Mouse (Mus musculus): ENCODE measurements around the gene Wfdc5. TPM values are rescaled to one million over a fixed set of nuclear protein-coding genes. Genes with fewer than 3 reads are reported as not detected.

Gene Wfdc5
- polyA plus RNA-seq, 1 experiment from 2014 or later, result not detected

DNA sequence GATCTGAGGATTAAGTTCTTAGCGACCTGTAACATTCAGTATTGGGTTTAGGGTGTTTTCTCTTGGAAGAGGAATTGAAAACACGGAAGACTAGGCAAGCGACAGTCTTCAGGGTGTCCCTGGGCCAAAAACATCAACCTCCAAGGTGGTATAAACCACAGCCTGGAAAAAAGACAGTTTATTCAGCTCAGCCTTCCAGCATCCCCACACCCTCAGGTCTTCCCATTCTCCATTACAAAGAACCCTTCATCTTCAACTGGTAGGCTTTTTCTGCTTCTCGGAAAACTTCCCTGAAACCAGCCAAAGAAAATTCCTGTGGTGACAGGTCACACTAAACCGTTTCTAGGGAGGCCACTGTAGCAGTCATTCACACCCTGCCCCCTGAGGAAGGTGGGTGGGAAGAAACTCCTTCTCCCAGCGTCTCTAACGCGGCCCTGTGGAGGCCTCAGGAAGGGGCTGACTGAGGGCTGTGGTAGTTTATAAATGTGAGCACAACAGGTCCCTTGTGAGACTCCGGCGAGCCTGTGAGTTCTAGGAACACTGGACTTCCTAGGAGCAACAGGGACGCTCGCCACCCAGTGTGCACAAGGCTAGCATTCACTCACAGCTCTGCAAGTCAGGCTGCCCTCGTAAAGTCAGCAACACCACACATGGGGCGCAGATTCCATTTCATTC is 32.3 kb downstream of the Wfdc5 start:
- H3K36me3 ChIP-seq, result peaks cover 26% of the 10 kb centered on the region
- H3K27me3 ChIP-seq, result no peaks in the 10 kb centered on the region
- H3K9me3 ChIP-seq (replicated peaks), result no peaks in the 10 kb centered on the region
- no peak overlapping the region for H3K4me3 ChIP-seq
- ATAC-seq (replicated peaks; ENCODE audit: insufficient number of reproducible peaks, insufficient read depth, low FRiP score, low read depth), result no peak
- no peak overlapping the region for H3K27ac ChIP-seq
- H3K4me2 ChIP-seq, result no peak overlapping the region
- H3K9ac ChIP-seq, result no peak overlapping the region
- H3K4me1 ChIP-seq (replicated peaks), result peaks cover 9% of the 10 kb centered on the region
- 43% methylated on average over 14 of the region's 14 CpGs for WGBS

DNA sequence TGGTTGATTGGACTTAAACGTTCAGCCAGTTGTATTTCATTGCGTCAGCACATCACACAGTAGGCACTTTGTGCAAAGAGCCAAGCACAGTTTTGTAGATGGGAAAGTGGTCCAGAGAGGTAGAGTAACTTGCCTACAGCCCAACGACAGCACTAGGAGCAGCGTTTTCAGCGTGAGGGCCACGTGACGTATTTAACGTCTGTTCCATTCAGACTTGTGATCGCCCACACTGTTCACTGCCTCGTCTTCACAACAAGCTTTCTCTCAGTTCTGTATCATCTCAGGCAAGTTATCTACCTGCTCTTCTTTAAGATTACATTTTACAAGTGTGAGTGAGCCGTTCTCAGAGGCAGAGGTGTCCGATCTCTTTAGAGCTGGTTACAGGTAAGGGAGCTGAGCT is 36.0 kb downstream of the Wfdc5 start:
- no peak overlapping the region for H3K4me2 ChIP-seq
- H3K27ac ChIP-seq, result no peak overlapping the region
- H3K4me1 ChIP-seq (replicated peaks), result peaks cover 25% of the 10 kb centered on the region
- H3K4me3 ChIP-seq, result no peak overlapping the region
- H3K9ac ChIP-seq, result no peak overlapping the region
- H3K36me3 ChIP-seq, result 0 out of 2 replicates have a peak, but pooled peaks cover 1% of the 10 kb centered on the region
- WGBS, result 89% methylated on average over 12 of the region's 12 CpGs
- no peaks in the 10 kb centered on the region for H3K9me3 ChIP-seq (replicated peaks)
- no peaks in the 10 kb centered on the region for H3K27me3 ChIP-seq
- ATAC-seq (replicated peaks; ENCODE audit: insufficient number of reproducible peaks, insufficient read depth, low FRiP score, low read depth), result no peak

DNA sequence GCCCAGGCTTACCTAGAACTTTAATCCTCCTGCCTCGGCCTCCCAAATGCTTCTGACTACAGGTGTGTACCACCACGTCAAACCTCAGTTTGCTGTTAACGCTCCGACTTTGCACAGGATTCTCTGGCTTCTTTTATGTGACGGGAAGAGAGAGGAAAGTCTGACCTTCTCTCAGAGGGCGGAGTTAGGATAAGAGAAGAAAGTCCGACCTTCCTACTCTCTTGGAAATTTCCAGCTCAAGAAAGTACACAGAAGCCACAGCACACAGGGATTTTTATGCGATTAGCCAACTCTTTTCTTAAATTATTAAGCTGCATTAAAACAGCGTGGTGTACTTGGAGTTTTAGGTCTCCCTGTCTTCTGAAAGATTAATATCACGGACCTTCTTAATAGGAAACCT is 38.0 kb downstream of the Wfdc5 start:
- H3K9ac ChIP-seq, result no peak overlapping the region
- no peaks in the 10 kb centered on the region for H3K9me3 ChIP-seq (replicated peaks)
- H3K4me1 ChIP-seq (replicated peaks), result peaks cover 25% of the 10 kb centered on the region
- no peaks in the 10 kb centered on the region for H3K27me3 ChIP-seq
- H3K27ac ChIP-seq, result no peak overlapping the region
- no peak for ATAC-seq (replicated peaks; ENCODE audit: insufficient number of reproducible peaks, insufficient read depth, low FRiP score, low read depth)
- no peaks in the 10 kb centered on the region for H3K36me3 ChIP-seq
- no peak overlapping the region for H3K4me3 ChIP-seq
- H3K4me2 ChIP-seq, result no peak overlapping the region
- 75% methylated on average over 10 of the region's 10 CpGs for WGBS

GRCm38 (mm10) chr2:164144025-164144424 is 38.5 kb downstream of the Wfdc5 start:
- no peak for ATAC-seq (replicated peaks; ENCODE audit: insufficient number of reproducible peaks, insufficient read depth, low FRiP score, low read depth)
- Histone ChIP-seq H3K4me2 (no peak overlapping the region), H3K27ac (no peak overlapping the region), H3K36me3 (no peaks in the 10 kb centered on the region), H3K4me3 (no peak overlapping the region), H3K9ac (no peak overlapping the region), H3K9me3 (replicated peaks) (no peaks in the 10 kb centered on the region), H3K4me1 (replicated peaks) (peaks cover 25% of the 10 kb centered on the region), H3K27me3 (no peaks in the 10 kb centered on the region)
- 74% methylated on average over 6 of the region's 6 CpGs for WGBS

DNA sequence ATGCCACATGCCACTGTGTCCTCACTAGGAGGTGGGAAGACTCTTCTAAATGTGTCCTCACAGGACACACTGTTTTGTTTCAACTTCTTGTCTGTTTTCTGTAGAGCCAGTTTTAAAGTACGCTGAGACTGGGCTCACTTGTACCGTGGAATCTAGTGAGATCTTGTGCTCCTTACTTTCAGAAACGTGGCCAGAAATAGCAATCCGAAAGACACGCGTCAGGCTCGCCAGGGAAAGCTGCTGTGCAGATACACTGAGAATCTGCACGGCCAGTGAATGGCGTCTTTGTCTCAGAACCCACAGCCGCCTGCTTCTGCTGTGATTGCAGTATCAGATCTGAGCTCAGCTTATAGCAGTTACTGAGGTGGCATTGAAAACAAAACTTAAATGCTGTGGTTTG is 40.5 kb downstream of the Wfdc5 start:
- Histone ChIP-seq H3K4me2 (peak overlapping the region; percentile 34), H3K9ac (no peak overlapping the region), H3K27me3 (no peaks in the 10 kb centered on the region), H3K4me3 (0 out of 2 replicates have a peak overlapping the region, but pooled peaks have one; percentile 1), H3K27ac (peak overlapping the region; percentile 69), H3K36me3 (no peaks in the 10 kb centered on the region), H3K9me3 (replicated peaks) (no peaks in the 10 kb centered on the region), H3K4me1 (replicated peaks) (peaks cover 35% of the 10 kb centered on the region)
- ATAC-seq (replicated peaks; ENCODE audit: insufficient number of reproducible peaks, insufficient read depth, low FRiP score, low read depth), result 0 out of 2 replicates have a peak, but pooled peaks have one; percentile 31
- 18% methylated on average over 10 of the region's 10 CpGs for WGBS

DNA sequence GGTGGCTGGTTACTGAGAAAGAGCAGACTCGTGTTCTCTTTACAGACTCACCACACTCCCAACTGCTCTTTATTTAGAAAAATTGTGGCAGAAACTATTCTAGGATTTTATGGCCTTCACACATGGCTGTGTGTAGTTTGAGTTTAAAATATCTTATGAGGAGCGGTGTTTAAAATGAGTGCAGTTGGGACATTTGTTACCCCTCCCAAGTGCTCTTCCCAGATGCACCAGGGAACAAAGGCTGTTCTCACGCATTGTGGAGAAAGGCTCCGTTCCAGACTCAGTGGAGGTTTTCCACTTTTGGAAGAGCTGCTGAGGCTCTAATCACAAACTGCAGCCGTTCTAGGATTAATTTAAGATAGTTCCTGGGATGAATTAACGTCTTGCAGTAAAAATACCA is 44.8 kb downstream of the Wfdc5 start:
- peak overlapping the region; percentile 13; the same call in 1 of the 2 replicates for H3K27ac ChIP-seq
- H3K9ac ChIP-seq, result peak overlapping the region; percentile 15; the same call in 1 of the 2 replicates
- no peaks in the 10 kb centered on the region for H3K9me3 ChIP-seq (replicated peaks)
- no peaks in the 10 kb centered on the region for H3K36me3 ChIP-seq
- H3K4me2 ChIP-seq, result no peak overlapping the region
- no peaks in the 10 kb centered on the region for H3K27me3 ChIP-seq
- no peak overlapping the region for H3K4me3 ChIP-seq
- peaks cover 47% of the 10 kb centered on the region for H3K4me1 ChIP-seq (replicated peaks)
- ATAC-seq (replicated peaks; ENCODE audit: insufficient number of reproducible peaks, insufficient read depth, low FRiP score, low read depth), result no peak
- 41% methylated on average over 6 of the region's 6 CpGs for WGBS

DNA sequence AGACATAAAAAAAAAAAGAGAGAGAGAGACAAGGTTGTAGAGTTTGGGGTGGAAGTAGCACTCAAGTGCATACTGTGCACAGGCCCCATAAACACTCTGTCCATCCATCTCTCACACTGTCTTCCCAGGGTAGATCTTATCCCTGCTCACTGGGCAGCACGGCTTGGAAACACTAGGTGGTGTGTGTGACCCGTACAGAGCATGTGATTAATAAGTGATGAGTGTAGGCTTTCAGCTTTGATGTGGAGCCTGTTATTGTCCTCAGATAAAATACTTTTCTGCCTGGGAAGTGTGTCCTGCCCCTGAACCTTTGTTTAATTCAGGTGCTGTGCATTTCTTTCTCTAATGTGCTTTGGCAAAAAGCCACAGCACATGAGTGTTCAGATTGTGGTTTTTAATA is 46.1 kb downstream of the Wfdc5 start:
- H3K9me3 ChIP-seq (replicated peaks), result no peaks in the 10 kb centered on the region
- 0 out of 2 replicates have a peak overlapping the region, but pooled peaks have one; percentile 0 for H3K27ac ChIP-seq
- H3K9ac ChIP-seq, result no peak overlapping the region
- ATAC-seq (replicated peaks; ENCODE audit: insufficient number of reproducible peaks, insufficient read depth, low FRiP score, low read depth), result no peak
- no peak overlapping the region for H3K4me2 ChIP-seq
- no peak overlapping the region for H3K4me3 ChIP-seq
- no peaks in the 10 kb centered on the region for H3K36me3 ChIP-seq
- WGBS, result 20% methylated on average over 2 of the region's 2 CpGs
- H3K4me1 ChIP-seq (replicated peaks), result peaks cover 35% of the 10 kb centered on the region
- H3K27me3 ChIP-seq, result no peaks in the 10 kb centered on the region

DNA sequence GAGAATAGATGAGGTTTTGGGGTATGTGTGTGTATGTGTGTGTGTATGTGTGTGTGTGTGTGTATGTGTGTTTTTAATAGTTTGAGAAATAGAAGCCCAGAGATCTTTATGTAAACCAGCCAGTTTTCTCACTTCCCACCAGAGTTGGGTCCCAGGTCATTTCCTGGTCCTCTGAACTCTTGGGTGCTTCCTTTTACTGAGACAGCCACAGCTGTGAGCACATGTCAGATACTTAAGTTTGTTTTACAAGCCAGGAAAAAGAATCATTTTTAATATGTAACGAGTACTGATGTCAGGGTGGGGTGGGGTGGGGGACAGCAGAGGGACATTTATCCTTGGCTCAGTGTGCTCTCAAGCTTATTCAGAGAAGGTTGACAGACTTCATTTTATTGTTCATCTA is 47.2 kb downstream of the Wfdc5 start:
- no peaks in the 10 kb centered on the region for H3K36me3 ChIP-seq
- no peaks in the 10 kb centered on the region for H3K27me3 ChIP-seq
- H3K4me2 ChIP-seq, result no peak overlapping the region
- no peaks in the 10 kb centered on the region for H3K9me3 ChIP-seq (replicated peaks)
- WGBS, result 68% methylated on average over 1 of the region's 1 CpGs
- H3K4me1 ChIP-seq (replicated peaks), result peaks cover 32% of the 10 kb centered on the region
- H3K4me3 ChIP-seq, result no peak overlapping the region
- no peak for ATAC-seq (replicated peaks; ENCODE audit: insufficient number of reproducible peaks, insufficient read depth, low FRiP score, low read depth)
- 0 out of 2 replicates have a peak overlapping the region, but pooled peaks have one; percentile 0 for H3K27ac ChIP-seq
- no peak overlapping the region for H3K9ac ChIP-seq

DNA sequence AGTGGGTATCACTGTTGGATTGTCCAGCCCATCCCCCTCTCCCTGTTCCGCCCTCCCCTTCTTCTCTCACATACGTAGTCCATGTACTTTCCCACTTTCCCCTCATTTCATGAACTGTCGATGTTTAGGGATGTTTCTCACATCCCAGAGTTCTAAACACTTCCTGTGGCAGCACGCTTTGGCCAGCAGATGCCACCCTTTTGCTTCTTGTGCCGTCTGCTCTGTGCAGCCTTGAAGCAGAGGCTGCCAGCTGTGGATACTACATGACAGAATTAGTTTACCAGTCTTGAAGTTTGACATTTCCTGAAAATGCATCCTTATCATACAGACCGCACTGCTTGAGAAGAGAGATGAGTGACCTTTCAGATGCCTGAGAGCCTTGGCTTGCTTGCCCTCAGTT is 48.0 kb downstream of the Wfdc5 start:
- no peak for ATAC-seq (replicated peaks; ENCODE audit: insufficient number of reproducible peaks, insufficient read depth, low FRiP score, low read depth)
- H3K27ac ChIP-seq, result no peak overlapping the region
- H3K27me3 ChIP-seq, result no peaks in the 10 kb centered on the region
- no peaks in the 10 kb centered on the region for H3K36me3 ChIP-seq
- no peak overlapping the region for H3K4me3 ChIP-seq
- H3K4me2 ChIP-seq, result no peak overlapping the region
- H3K9ac ChIP-seq, result no peak overlapping the region
- H3K9me3 ChIP-seq (replicated peaks), result no peaks in the 10 kb centered on the region
- peaks cover 28% of the 10 kb centered on the region for H3K4me1 ChIP-seq (replicated peaks)
- WGBS, result 56% methylated on average over 6 of the region's 6 CpGs

DNA sequence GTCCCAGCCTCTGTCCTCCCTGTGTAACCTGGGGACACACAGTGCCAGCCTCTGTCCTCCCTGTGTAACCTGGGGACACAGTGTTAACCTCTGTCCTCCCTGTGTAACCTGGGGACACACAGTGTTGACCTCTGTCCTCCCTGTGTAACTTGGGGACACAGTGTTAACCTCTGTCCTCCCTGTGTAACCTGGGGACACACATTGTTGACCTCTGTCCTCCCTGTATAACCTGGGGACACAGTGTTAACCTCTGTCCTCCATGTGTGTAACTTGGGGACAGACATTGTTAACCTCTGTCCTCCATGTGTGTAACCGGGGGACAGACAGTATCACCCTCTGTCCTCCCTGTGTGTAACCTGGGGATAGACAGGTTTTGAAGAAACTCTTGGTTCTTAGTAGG is 51.0 kb downstream of the Wfdc5 start:
- Histone ChIP-seq H3K9ac (no peak overlapping the region), H3K4me1 (replicated peaks) (peaks cover 13% of the 10 kb centered on the region)
- 82% methylated on average over 1 of the region's 1 CpGs for WGBS

DNA sequence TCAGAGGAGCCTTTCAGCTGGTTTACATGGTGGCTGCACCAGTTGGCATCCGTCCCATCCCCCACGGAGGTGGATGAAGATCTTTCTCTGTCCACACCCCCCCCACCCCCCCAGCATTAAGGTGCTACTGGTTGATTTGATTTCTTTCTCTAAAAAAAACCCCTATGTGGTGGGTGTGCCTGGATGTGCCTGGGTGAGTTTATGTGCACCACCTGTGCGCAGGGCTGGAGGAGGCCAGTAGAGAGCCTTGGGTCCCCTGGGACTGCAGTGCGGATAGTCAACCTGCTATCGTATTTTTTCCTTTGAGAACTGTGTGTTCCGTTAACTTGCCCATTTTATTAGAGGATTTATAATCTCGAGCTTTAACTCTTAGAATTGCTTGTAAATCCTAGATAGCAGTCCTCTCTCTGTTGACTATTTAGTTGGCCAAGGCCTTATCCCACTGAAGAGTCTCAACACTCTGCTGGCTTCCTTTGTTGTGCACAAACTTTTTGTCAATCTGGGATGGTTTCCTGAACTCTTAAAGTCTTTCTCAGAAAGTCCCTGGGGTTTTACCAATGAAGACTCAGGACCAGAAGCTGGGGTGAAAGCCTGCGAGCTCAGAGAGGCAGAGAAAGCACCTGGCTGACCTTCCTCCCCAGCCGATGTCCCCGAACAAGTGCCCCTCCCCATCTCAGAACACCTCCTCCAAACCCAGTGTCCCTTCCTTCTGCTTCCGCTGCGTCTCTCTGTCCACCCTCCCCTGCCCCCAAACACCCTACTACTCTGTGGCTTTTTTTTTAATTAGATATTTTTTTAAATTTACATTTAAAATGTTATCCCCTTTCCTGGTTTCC is 53.7 kb downstream of the Wfdc5 start:
- H3K36me3 ChIP-seq, result no peaks in the 10 kb centered on the region
- H3K4me3 ChIP-seq, result no peak overlapping the region
- no peak overlapping the region for H3K9ac ChIP-seq
- WGBS, result 86% methylated on average over 12 of the region's 12 CpGs
- H3K27me3 ChIP-seq, result no peaks in the 10 kb centered on the region
- no peaks in the 10 kb centered on the region for H3K9me3 ChIP-seq (replicated peaks)
- no peak for ATAC-seq (replicated peaks; ENCODE audit: insufficient number of reproducible peaks, insufficient read depth, low FRiP score, low read depth)
- H3K4me1 ChIP-seq (replicated peaks), result no peaks in the 10 kb centered on the region
- H3K27ac ChIP-seq, result no peak overlapping the region
- H3K4me2 ChIP-seq, result no peak overlapping the region

More for the DNA sequence above, 51.0 kb downstream of the Wfdc5 start:
- no peaks in the 10 kb centered on the region for H3K36me3 ChIP-seq
- H3K27ac ChIP-seq, result no peak overlapping the region
- no peaks in the 10 kb centered on the region for H3K27me3 ChIP-seq
- no peak for ATAC-seq (replicated peaks; ENCODE audit: insufficient number of reproducible peaks, insufficient read depth, low FRiP score, low read depth)
- H3K4me2 ChIP-seq, result no peak overlapping the region
- H3K4me3 ChIP-seq, result no peak overlapping the region
- H3K9me3 ChIP-seq (replicated peaks), result no peaks in the 10 kb centered on the region
